Mouse (Mus musculus) layer of hippocampus, postnatal 14 days (tissue): Measurements from ENCODE around the gene Bend7. TPM values are rescaled to one million over a fixed set of nuclear protein-coding genes. Genes with fewer than 3 reads are reported as not detected.

Experiments
- total RNA-seq, 2 experiments: library from RNA; stranded (reverse); gene quantifications; 2 replicates each; pipeline ENCODE4 v1.2.3; 2021

The Bend7 gene
- total RNA-seq, 2 experiments from 2014 or later: 2.4 to 2.7 TPM

Other genes starting within 250 kb of the Bend7 start
- 10 to 100 TPM; 36.7 to 44.1 TPM for gene Prpf18, start 65.7 kb upstream of the Bend7 start, total RNA-seq
- 10 to 100 TPM; 29.1 to 34.6 TPM for gene Sephs1, start 163.7 kb downstream of the Bend7 start, total RNA-seq
- gene Phyh, start 201.2 kb downstream of the Bend7 start, total RNA-seq: 10 to 100 TPM; 69.8 to 70.0 TPM